Mouse (Mus musculus): Measurements from ENCODE around the gene Efcab9.

The Efcab9 gene

DNA sequence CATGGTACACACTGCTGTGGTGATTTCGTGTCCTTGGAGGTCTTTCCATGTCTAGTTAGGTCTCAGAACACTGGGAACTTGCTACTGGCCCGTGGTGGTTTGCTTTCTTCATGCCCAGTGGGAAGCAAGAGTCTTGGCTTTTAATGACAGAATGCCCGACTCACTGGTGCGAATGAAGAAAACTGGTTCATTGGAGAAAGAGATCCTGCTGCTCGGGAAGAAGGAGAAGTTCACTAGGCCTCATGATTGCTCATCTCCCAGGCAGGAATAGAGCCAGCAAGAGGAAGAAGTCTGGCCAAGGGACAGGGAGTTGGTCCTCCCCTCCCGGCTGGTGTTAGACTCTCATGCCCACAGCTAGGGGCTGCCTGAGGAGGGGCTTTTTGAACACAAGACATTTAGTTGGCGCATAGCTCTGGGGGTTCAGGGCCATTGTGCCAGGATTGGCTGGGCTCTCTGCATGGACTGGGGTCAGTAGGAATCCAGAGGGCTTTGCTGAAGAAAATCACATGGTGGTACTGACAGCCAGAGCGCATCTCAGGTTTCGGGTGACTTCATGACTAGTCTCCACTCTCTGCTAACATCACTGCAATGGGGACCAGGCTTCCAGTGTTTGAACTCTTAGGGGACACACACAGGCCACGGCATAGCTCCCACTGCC lies 24.6 kb upstream of the Efcab9 start:
- no peak for DNase-seq (ENCODE audit: extremely low spot score, low read depth, low spot score)

DNA sequence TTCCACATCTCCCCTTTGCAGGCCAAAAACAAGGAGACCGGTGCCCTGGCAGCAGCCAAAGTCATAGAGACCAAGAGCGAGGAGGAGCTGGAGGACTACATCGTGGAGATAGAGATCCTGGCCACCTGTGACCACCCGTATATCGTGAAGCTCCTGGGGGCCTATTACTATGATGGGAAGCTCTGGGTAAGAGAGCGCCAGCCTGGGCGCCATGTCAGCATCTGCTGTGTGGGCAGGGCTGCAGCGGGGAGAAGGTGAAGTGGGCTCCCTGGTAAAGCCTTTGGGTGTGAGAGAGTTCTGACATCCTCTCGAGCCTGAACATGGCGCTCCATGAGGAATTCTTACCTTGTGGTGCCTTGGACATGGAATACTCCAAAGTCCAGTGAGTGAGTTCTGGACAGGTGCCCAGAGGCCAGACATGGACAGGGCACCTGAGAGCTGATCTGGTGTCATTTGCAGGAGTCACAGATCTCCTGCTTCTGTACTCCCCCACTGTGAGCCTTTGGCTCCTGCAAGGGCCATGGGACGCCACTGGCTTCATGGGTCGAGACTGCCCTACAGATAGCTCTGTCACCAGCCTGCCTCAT lies 23.3 kb upstream of the Efcab9 start:
- no peak for DNase-seq (ENCODE audit: extremely low spot score, low read depth, low spot score)

DNA sequence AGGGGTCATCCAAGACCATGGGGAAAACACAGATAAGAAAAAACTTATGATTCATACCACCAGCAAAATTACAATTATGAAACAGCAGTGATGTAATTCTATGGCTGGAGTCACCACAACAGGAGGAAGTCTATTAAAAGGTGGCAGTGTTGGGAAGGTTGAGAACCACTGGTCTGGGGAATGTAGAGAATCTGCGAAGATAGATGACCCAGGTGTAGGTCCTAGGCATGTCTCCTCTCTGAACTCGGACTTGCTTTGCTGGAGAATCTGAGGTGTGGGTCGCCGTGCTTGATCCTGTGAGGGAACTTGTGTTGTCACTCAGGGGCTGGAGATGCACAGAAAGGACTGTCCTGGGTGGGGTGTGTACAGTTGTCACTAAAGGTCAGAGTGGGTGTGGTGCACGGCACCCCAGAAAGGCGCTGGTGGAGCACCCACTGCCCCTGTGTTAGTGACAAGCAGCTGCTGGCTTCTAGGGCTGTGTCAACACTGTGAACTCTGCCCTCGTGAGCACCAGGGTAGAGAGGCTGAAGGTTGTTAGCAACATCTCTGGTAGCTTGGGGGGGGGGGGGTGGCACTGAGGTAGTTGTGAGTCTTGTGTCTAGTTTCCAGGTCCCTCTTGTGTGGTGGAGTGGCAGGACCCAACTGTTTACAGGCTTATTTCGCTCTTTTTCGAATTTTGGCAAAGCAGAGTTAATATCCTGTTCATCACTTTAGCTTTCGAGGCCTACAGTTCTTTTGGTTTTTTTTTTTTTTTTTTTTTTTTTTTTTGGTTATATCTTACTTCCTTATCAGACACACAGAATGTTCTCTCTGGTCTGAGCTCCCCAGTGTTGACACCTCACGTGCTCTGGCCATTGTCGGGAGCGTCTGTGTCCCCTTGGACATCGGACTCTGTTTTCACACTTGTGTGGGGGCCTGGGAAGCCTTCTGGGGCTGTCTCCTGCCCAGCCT lies 22.5 kb upstream of the Efcab9 start:
- no peak for DNase-seq (ENCODE audit: extremely low spot score, low read depth, low spot score)

DNA sequence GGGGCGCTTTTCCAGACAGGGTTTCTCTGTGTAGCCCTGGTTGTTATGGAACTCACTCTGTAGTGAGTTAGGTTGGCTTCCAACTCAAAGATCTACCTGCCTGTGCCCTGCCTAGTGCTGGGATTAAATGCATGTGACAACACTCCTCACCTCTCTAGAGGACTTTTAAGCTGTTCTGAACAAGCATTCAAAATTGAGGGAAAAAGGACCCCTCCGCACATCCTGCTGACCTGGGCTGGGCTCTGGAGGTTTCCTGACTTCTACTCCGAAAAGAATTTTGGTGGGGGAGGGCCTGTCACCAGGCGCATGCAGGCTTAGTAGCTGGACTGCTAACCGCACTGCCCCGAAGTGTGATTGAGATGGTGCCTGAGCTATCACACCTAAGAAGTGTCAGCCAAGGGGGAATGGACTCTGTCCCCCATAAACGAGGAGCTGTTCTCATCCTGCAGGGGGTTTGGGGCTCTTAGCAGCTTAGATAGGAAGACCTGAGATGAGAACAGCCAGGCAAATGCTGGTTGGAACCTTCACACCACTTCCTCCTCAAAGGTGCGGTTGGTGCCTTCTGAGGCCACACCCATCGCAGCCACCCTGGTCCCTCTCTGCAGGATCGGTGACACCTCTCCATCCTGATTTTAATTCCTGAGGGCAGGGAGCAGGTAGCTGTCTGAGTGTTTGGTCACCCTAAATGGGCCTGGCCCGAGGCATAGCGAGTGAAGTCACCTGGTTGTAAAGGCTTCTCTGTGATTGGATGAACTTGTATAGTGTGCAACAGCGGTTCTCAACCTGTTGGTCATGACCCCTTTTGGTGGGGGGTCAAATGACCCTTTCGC lies 21.6 kb upstream of the Efcab9 start:
- no peak for DNase-seq (ENCODE audit: extremely low spot score, low read depth, low spot score)

DNA sequence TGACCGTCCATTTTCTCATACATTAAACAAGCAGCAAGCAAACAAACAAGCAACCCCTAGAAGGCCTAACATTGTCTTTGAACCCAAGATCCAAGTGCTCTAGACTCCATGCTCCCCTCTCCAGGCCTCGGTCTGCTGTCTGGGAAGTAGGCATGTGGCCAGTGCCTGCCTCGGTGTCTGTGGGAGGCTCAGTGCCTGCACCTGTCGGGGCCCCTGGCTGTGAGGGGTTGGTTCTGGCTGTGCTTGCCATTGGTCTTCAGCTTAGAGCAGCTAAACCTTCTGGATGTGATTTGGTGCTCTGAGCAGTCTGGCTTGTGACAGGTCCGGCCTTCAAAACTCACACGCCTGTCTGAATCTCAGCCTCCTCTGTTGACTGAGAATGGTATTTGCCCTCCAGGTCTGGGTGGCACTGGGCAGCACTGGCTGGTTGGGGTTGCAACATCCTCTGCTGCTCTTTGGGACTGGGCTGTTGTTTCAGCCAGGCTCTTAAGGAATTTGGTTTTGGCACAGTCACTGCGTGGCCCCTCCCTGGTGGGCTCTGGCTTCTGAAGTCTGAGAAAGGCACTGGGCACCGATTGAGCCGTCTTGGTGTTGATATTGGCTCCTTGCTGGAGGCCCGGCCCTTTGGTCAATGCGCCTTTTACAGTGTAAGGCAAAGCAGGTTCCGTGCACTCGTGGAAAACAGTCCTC lies 20.7 kb upstream of the Efcab9 start:
- no peak for DNase-seq (ENCODE audit: extremely low spot score, low read depth, low spot score)

DNA sequence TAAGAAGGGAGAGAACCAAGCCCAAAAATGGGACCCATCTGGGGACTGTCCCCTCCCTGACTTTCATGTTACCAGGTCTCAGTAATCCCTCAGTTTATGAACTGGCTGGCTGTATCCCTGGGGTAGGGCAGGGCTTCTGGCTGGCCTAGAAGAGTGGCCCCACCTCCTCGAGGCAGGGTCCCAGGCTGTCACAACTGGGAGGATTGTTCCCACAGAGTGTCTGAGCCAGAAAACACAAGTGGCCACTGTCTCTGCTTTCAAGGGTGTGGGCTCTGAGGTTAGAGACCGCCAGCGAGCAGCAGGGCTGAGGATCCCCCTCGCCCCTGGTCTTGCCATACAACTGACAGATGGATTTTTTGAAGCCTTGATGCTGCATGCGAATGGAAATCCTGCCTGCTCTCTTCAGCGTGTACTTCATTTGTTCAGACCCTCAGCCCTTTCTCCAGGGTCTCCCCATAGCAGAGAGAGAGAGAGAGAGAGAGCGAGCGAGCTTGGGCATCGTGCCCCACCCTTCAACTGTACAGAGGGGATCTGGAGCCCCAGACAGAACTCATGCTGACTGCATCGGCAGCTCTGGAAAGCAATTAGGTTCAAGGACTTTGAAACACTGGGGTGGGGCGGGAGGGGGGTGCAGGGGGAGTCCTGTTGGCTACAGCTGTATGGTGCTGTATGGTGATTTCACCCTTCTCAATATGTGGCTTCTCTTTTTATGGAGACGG lies 19.9 kb upstream of the Efcab9 start:
- DNase-seq (ENCODE audit: extremely low spot score, low read depth, low spot score), result no peak

DNA sequence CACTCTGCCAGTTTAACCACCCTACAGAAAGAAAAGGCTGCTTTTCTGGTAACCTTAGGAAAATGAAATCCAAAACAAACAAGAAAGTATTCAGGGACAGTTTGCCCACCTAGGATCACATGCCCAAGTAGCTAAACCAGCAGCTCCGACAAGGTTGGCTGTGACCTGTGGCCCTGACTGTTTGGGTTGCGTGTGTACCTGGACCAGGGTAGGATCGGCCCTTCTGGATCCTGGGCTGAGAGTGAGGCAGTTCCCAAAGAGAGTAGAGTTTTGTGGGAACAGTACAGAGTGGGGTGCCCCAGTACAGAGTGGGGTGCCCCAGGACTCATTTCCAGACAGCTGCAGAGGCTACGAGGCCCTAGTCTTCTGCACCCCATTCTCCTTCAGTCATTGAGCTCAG lies 19.2 kb upstream of the Efcab9 start:
- no peak for DNase-seq (ENCODE audit: extremely low spot score, low read depth, low spot score)

DNA sequence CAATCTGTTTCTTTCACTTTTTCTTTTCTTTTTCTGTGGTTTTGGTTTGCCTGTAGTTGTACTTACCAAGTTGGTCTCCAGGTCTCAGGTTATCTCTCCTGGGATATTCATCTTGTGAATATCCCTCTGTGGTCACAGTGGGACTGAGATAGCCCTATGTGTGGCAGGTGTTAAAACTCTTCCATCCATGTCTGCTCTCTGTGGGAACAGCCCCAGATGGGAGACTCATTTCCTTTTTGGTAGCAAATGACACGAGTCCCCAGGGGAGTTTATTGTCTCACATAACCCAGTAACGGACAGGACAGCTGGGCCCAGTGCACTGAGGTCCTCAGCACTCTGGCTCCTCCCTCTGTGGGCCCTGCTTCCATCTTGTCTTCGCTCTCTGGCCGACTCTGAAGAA lies 18.2 kb upstream of the Efcab9 start:
- no peak for DNase-seq (ENCODE audit: extremely low spot score, low read depth, low spot score)

DNA sequence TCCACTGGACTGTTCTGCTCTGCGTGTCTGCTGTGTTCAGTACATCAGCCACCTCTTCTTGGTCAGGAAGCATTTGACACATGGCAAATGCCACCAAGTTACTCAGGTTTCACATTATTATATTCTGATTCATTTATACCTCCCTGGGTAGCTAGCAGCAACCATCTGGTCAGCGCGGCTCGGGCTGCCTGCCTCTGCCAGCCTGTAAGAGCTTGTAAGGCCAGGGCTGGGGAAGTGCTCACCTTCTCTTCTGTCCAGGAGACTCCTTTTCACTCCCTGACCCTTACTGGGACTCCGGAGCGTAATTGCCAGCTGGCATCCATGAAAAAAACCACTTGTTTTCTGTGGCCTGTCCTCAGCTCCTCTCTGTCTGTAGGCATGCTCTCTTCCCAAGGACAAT lies 17.4 kb upstream of the Efcab9 start:
- no peak for DNase-seq (ENCODE audit: extremely low spot score, low read depth, low spot score)

DNA sequence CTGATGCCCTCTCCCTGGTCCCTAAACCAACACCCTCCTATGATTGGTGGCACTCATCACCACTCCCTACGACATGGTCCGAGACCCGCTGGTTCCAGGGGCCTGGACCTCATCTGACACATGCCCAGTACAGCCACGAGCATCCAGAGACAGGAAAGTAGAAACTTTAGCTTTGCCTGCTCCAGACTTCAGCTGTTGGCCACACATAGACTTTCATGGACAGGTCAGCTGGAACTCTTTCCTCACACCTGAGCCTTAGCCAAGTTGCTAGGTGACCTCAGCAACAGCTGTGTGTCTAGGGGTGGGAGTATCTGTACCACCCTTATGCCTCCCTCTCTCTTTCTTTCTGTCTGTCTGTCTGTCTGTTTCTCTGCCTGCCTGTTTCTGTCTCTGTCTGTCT lies 16.4 kb upstream of the Efcab9 start:
- DNase-seq (ENCODE audit: extremely low spot score, low read depth, low spot score), result no peak

DNA sequence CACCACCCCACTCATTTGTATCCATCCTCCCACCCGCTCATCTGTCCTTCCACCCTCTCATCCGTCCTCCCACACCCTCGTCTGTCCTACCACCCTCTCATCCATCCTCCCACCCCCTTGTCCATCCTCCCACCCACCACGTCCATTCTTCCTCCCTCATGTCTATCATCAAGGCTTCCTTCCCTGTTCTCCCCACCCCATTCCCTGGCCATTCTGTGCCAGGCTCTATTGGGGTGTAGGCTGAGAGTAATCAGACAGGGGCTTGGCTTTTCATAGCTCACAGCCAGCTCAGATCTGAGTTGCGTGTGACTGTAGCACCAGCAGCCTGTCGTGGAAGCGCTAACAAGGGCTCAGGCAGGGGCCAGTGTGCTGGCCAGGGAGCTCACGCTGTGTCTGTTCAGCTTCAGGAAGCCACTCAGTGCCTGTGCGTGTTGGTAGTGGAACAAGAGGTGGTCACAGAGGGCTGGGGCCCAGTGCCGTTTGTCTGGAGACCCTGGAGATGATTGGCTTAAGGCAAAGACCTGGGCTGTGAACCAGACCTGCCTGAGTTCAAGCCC lies 15.6 kb upstream of the Efcab9 start:
- no peak for DNase-seq (ENCODE audit: extremely low spot score, low read depth, low spot score)

DNA sequence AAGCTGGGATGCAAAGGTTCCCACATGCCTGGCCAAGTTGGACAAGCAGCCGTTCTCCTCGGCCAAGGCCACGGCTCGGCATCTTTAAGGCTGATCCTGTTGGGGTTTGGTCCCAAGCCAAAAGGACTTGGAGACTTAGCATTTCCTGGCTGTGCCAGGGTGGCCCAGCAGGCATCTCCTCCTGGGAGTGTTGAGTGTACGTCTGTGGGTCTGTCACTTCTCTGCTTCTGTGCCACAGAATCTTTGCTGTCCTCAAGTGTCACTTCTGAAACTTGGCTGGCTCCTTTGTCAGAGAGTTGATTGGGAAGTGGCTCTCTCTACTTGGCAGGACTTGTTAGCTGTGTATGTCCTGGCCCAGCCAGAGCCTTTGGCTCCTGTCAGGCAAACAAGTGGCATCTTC lies 14.6 kb upstream of the Efcab9 start:
- DNase-seq (ENCODE audit: extremely low spot score, low read depth, low spot score), result no peak

DNA sequence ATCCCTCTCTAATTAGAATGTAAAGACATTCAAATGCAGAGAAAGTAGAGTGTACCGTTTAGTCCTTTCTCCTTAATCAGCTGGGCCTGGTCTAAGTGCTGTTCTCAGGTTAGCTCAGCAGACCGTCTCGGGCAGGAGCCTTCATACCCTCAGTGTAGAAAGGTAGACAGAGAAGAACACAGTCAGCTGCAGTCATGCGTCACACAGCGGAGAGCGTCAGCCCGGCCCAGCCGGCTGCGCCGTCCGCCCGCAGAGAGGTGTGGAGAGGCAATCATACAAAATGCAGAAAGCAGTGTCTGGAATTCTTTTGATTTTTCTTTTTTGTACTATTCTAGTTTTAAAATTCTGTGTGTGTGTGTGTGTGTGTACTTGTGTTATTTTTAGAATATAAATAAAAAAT lies 13.7 kb upstream of the Efcab9 start:
- no peak for DNase-seq (ENCODE audit: extremely low spot score, low read depth, low spot score)

DNA sequence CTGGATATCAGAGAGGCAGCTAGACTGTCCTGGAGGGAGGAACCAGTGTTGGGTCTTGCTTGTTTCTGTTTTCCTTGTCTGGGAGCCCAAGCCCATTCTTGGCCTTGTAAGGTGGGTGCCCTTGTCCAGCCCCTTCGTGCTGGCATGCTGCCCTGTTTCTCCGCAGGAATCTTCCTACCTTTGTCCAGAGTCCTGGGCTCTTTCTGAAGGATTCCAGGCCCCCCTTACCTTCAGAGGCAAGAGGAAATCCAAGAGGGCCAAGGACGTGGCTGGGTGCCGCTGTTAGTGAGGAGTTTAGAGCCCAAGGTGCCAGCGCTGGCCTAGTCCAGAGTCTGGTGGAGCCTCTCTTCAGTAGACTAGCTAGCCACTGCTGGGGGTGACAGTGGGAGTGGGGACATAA lies 12.6 kb upstream of the Efcab9 start:
- no peak for DNase-seq (ENCODE audit: extremely low spot score, low read depth, low spot score)

DNA sequence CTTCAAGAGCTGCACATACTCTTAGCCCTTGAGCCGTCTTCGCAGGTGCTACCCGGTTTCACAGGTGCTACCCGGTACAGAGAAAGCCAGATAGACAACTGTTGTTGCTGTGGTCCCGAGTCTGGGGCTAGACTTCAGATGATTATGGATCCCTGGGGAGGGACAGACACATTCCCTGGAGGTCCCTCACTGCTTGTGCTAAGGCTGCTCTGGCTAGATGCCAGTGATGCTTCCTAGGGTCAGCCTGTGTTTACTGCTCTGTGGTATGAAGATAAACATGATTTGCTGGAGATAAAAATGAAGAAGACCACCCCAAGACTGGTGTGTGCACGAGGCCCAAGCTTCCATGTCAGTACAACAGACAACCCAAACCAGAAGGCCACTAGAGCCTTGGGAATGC lies 12.2 kb upstream of the Efcab9 start:
- no peak for DNase-seq (ENCODE audit: extremely low spot score, low read depth, low spot score)

DNA sequence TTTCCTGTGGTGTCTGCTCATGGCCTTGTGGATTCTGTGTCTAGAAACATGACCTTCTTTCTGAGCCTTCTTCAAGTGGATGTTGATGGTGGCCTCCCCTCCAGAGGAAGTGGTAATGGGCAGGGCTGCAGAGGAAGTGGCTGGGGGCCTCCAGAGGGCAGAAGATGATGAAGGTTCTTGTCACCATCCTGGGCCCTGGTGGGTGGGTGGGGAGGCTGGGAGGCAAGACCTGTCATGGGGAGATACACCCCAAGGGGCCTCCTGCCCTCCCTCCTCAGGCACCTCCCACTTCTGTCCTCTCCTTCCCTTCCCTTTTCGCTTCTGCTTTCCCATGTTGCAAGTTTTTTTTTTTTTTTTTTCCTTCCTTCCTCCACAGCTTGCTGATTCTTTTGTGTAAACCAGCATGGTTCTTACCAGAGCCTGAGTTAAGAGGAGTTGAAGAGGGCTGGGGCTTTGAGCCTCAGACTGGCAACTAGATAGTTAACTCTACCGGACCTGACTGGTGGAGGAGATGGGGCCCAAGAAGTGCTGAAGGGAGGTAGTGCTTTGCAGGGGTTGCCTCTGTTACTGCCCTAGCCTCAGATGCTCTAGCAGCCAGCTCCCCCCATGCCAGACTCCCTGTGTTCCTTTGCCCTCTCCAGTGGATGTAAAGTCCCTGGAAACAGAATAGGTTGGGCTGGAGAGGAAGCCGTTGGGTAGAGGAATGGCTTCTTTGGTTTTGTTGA lies 11.0 kb upstream of the Efcab9 start:
- no peak for DNase-seq (ENCODE audit: extremely low spot score, low read depth, low spot score)

DNA sequence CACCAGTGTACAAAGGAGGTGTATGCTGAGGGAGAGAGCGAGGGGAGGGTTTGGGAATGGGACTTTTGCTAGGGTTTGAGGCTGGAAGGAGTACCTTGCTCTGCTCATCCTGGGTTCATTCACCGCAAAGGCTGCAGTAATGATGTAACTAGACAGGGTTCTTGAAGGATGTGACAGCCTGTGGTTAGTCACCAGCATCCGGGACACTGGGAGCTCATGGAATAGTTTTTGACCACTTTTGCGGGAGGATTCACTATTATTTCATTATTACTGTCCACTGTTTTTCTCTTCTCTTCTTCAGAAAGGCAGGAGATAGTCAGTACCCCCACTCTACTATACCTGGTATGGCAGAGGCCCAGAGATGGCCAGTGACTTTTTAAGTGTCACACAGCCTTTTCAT lies 10.3 kb upstream of the Efcab9 start:
- no peak for DNase-seq (ENCODE audit: extremely low spot score, low read depth, low spot score)

DNA sequence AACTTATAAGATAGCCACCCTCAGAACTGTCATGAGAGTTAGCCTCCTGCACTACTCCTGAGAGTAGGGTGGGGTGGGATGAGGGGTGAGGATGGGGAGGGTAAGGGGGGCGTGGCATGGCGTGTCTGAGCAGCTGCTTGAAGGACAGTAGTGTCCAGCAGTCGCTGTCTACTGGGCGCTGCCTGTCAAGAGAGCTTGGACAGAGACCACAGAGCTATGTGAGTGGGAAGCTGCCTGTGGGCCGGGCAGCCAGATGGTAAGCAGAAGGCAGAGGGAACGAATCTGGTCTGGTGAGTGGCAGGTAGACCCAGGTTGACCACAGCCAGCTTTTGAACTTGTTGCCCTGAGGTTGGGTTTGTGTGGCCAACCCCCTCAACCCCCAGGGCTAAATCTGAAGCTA lies 8.6 kb upstream of the Efcab9 start:
- no peak for DNase-seq (ENCODE audit: extremely low spot score, low read depth, low spot score)

DNA sequence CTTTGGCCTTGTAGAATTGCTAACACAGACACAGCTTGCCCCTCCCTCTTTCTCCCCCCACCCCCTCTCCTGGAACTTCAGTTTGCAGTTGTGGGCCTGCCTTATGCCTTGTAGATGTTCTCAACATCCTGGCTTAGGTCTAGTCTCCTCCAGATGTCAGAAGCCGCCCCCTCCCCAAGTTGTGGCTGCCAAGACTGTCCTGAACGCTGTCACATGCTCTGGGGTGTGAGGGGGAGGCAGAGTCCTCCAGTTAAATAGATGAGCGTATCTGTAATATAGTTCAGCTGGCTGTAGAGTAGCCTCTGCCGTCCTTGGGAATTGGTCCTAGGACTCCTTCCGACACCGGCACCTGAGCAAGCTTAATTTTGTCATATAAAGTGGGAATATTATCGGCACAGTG lies 7.8 kb upstream of the Efcab9 start:
- no peak for DNase-seq (ENCODE audit: extremely low spot score, low read depth, low spot score)

Data from hindlimb bud, embryonic 11.5 days (tissue).